Mouse (Mus musculus) heart, adult 8-10 months (tissue): ENCODE measurements around the gene Ear6. TPM values are rescaled to one million over a fixed set of nuclear protein-coding genes. Genes with fewer than 3 reads are reported as not detected.
"Not testable (repeated sequence)": the region's sequence is repeated elsewhere in the genome, so short reads cannot be mapped to it uniquely, and the experiment has no call there.

Experiments
- DNase-seq: peaks from one replicate; pipeline ENCODE4 v3.0.0; 2022; ENCODE audit warnings: low spot score
- total RNA-seq, 4 experiments: library from RNA; stranded (reverse); gene quantifications; 2 replicates each; pipeline ENCODE4 v1.2.4; 2022

Ear6 gene
- total RNA-seq: not detected

GRCm38 (mm10) chr14:51853399-51853798 is at the start of gene Ear6:
Gene Ear6 (plus strand): TSS chr14:51853699.
- no peak for DNase-seq

- DNase-seq: no peak
Observed at GRCm38 (mm10) chr14:51826625-51827024, 26.9 kb upstream of the Ear6 start.

DNA sequence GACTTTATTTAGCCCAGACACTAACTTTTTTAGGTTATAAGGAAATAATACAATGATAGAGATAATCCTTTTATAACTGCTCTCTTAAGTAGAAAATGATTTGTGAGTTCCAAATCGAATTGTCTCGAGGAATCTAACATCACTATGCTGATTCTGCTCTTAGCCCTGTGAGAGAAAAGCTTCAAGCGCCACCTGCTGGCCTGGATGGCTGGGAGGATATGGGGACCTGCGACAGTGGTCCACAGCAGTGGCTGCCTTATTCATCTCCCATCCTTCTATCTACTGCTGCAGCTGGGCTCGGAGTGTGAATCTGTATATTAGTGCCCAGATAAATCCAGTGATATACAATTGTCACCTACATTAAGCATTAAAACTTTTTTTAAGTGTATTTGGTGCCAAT is 25.7 kb upstream of the Ear6 start:
- DNase-seq: not testable (repeated sequence)

- no peak for DNase-seq
Observed at GRCm38 (mm10) chr14:51829188-51829587, 24.3 kb upstream of the Ear6 start.

- not testable (repeated sequence) for DNase-seq
Observed at GRCm38 (mm10) chr14:51838480-51838879, 15.0 kb upstream of the Ear6 start.

DNA sequence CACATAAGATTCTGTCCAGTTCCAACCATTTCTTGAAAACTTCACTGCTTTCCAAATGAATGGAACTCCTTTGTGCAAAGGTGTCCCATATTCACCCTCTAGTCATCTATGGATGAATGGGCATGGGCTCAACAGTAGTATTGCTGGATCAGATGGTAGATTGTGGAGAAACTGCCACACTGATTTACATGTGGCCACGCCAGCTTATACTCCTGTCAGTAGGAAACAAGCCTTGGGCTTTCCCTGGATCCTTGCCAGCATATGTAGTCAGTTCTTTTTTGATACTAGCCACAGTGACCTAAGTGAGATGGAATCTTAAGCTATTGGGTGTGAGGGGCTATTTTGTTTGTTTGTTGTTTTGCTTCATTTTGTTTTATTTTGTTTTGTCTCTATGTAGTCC is 11.2 kb upstream of the Ear6 start:
- DNase-seq: no peak

DNA sequence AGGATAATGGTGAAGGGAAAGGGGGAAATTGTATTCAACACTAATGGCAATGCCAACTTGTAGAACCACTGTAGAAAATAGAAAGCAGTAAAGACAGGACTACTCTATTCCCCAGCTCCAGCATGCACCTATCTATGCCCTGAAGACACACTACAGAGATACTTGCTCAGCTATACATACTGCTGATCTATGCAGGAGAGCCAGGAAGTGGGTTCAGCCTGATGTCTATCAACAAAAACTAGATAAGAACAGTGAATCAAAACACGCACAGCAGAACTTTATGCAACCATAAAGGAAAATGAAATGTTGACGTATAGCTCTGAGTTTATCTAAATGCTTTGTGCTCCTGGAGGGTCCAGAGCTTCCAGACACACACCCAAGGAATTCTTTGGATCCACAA is 10.7 kb upstream of the Ear6 start:
- DNase-seq: no peak

GRCm38 (mm10) chr14:51843882-51844281 is 9.6 kb upstream of the Ear6 start:
- DNase-seq: no peak

DNA sequence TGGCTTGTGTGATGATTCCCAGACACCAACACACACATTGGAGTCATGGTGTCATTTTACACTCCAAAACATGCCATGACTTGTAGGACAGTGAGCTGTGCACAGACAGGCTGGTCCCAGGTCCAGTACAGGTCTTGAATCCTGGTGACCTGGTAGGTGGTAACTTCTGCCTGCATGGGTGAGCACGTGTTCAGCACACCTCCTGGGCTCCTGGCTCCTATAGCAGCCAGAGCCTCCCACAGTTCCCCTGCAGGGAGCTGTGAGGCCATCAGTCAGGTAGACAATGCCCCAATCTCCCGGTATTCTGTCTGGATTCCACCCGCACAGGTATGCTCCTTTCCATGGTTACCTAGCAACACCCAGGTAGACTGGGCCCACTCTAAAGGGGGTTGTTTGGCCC is 6.9 kb upstream of the Ear6 start:
- DNase-seq: no peak

DNA sequence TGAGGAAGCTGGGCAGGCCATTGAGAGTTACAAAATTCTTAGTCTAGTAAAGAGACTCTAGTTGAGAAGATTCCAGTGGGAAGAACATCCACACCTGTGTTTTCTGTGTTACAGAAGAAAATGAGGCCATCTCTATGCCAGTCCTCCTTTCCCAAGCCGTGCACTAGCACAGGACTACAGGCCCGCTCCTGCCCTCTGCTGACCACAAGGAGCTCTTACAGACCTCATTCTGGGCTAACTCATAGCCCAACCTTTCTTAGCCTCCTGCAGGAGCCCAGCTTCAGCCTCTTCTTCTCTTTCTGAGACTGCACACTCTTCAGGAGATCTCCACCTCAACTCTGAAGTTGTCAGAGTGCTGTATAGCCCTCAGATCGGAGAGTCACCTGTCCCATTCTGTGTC is 2.5 kb upstream of the Ear6 start:
- DNase-seq: not testable (repeated sequence)

DNA sequence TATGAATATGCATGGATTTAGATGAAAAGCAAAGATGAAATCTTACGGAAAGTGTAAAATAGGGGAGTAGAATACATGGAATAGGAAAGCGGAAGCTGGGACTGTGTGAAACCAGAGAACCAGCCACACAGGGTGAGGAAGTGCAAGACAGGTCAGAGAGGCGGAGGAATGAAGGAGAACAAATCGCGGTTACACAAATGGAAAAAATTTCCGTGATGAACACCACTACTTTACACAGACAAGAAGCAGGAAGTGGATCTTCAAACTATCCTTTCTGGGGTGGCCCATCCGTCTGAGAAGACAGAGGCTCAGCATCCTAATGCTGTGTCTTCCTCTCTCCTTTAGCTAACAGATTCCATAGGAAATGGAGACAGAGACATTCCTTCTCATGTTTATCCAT is 1.8 kb downstream of the Ear6 start:
- DNase-seq: not testable (repeated sequence)

DNA sequence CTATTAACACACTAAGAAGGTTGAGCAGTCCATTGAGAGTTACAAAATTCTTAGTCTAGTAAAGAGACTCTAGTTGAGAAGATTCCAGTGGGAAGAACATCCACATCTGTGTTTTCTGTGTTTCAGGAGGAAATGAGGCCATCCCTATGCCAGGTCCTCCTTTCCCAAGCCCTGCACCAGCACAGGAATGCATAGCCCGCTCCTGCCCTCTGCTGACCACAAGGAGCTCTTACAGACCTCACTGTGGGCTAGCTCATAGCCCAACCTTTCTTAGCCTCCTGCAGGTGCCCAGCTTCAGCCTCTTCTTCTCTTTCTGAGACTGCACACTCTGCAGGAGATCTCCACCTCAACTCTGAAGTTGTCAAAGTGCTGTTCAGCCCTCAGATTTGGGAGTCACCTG is 10.1 kb downstream of the Ear6 start:
- not testable (repeated sequence) for DNase-seq

DNA sequence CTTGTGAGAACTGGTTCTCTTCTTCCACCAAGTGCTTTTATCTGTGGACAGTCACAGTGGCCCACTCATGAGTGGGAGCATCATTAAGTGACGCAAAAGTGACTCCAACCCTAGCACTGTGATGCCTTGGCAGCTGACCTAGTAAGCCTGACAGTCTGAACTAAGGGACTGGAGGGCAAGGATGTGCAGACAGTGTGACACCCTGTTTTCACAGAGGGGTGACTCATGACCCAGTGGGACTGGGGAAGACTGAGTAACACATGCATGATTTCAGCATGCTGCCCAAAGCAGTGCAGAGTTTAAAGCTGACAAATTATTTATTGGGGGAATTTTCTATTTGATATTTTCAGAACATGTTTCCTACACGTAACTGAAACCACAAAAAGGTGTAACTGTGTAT is 17.3 kb downstream of the Ear6 start:
- no peak for DNase-seq

DNA sequence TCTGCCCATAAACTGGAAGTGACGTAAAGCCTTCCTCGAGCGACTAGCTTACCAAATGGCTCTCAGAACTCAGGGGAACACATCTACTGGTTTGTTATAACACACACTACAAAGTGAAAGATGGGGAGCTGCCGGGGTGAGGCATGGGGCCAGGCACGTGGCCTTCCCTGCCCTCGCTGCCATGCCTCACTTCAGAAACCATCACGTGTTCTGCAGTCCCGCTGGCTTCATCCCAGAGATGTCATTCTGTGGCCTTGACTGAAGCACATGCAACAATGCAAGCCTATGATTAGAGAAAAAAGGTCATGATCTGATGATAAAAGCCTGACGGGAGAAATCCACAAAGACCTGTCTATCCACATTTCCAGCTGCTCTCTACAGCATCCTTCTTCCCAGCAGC is 18.2 kb downstream of the Ear6 start:
- DNase-seq: no peak

GRCm38 (mm10) chr14:51877517-51877916 is 24.0 kb downstream of the Ear6 start:
- DNase-seq: no peak

GRCm38 (mm10) chr14:51883527-51884030 is 30.1 kb downstream of the Ear6 start:
- peak; percentile 63 for DNase-seq

GRCm38 (mm10) chr14:51884031-51884544 is 30.6 kb downstream of the Ear6 start:
- DNase-seq: no peak

DNA sequence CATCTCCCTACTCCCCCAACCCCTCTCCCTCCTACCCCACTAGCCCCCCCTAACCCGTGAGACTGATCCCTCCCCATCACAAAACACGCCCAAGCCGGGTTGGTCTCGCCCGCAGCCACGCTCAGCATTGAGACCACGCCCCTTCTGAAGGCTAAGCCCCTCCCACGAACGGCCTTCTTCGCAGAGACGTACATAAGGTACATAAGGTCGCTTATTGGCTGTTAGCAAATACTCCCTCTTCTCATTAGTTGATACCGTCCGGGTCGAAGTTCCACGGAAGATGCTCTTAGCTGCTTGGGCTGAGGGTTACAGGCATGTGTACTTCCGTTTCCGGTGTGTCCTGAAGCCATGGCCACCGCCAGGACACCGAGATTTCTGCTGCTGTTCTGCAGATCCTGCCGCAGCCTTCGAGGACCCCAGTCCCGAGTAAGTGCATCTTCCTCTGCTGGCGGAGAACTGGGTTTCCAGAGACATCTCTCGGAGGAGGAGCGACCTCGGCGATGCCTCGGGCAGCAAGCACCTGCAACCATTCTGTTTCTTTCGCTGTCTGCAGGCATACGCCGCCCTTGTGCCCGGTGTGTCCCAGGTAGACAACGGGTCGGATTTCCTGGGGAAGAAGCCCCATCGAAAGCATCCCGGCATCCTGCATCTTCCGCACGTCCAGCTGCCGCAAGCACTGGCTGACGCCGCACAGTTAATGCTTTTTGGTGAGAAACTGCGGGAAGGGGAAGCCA is 31.3 kb downstream of the Ear6 start, which contains the start of gene Mettl17:
Gene Mettl17 (plus strand): TSS at position 245 of the 734 bp plus-strand sequence.
- DNase-seq: peak; percentile 92

DNA sequence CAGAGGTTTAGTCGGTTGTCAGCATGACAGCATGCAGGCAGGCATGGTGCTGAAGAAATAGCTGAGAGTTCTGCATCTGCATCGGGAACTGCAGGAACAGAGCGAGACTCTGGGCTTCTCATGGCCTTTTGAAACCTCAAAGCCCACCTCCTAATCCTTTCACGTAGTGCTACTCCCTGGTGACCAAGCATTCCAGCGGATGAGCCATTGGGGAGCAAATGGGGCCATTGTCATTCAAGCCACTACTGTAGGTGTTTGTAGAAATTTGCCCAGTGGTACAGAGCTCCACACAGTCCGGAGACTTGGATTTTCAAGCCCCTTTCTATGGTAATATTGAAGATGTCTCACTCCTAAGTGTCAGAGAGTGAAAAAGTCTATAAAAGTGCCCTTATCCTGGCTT is 32.6 kb downstream of the Ear6 start:
- no peak for DNase-seq

DNA sequence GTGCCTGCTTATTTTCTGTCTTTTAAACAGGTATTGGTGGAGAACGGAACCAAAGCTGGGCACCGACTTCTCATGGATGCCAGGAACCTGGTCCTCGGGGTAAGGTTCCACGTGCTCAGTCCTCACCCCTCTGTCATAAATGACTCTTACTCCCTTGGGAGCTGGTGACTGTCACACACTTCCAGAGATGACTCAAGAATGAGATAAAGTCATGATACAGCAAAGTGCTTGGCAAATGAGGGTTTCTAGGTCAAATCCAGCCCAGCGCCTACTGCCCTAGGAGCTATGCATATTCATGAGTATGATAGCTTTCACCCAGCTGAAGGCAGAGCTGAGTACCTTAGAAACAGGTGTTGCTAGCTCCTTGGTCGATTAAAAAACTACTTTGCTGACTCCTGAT is 36.3 kb downstream of the Ear6 start:
- DNase-seq: no peak

- no peak for DNase-seq
Observed at GRCm38 (mm10) chr14:51892191-51892939, 38.9 kb downstream of the Ear6 start, which contains the start of gene Slc39a2. Gene Slc39a2 (plus strand): TSS chr14:51892889.

GRCm38 (mm10) chr14:51893094-51893794 is 39.7 kb downstream of the Ear6 start:
- DNase-seq: no peak
